Mouse (Mus musculus): ENCODE measurements at regions not wholly inside any gene's neighbourhood (a gene's known extent, or its start where the extent isn't known, plus 50 kb on each side); places are given as distances from the start of the nearest gene placed in this dataset.

DNA sequence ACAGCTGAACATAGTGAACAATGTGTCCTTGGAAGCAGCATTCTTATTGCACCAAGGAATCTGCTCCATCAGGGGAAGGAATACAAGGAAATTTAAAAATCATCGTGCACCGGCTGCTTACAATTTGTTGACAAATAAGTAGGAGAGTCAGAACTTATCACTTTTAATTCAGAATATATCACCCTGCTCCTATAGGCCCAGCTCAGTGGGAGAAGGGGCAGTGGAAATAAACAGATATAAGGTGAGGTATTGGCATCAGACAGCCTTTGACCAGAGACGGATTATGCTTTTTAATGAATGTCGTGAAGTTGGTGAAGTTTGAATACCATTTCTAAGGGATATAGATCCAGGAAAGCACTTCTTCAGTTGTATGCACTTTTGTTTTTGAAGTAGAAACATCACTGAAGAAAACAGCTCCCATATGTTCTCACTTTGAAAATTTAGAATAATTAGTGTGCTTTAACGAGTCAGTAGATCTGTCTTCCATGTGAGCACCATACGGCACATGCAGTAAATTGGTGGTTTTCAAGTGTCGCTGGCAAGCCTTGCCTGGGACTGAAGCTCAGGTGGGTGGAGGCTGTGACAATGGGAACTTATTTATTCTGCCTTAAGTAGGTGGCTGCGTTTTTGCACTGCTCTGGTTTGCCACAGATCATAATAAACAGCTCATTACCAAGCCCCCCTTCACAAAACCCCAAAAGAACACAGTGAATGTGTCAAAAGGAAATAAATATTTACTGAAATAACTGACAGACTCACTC is 176.1 kb upstream of the Clnk start:
- no peak for DNase-seq (ENCODE audit: low read depth, low spot score)
- H3K27me3 ChIP-seq (ENCODE audit: control insufficient read depth in 1 of 2, insufficient read depth in 2 of 2, low read length in 2 of 2) = no peaks in the 10 kb centered on the region

DNA sequence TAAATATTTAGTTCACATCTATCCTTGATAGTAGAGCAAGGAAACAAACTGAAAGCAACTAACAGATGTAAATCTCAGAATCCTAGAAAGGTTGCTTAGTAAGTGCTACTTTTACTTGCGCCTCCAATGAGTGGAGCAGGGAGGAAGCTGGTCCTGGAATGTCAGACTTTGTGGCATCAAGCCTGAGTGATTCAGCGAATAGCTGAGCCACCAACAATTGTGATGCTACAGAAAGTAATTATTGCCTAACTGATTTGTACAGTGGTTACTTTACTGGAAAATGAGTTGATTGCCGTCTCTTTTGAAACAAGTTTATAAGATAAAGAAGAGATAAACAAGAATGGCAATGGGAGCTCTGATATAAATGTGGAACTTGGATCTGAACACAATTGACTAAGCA is 173.9 kb upstream of the Clnk start:
- Histone ChIP-seq H3K4me1 (ENCODE audit: control insufficient read depth in 1 of 2, insufficient read depth in 2 of 2, low read length in 2 of 2) (no peaks in the 10 kb centered on the region), H3K9me3 (replicated peaks; ENCODE audit: insufficient read depth, low read length) (no peaks in the 10 kb centered on the region), H3K36me3 (ENCODE audit: control insufficient read depth in 1 of 2, insufficient read depth in 2 of 2, low read length in 2 of 2) (no peaks in the 10 kb centered on the region), H3K79me2 (ENCODE audit: control insufficient read depth, insufficient read depth, low read length, poor library complexity) (no peaks in the 10 kb centered on the region), H3K27me3 (ENCODE audit: control insufficient read depth in 1 of 2, insufficient read depth in 2 of 2, low read length in 2 of 2) (no peaks in the 10 kb centered on the region), H3K27ac (ENCODE audit: control insufficient read depth, low read depth, low read length) (no peak overlapping the region), H3K9ac (ENCODE audit: control insufficient read depth, low read depth, low read length, poor library complexity, severe bottlenecking) (no peak overlapping the region), H3K4me3 (ENCODE audit: control insufficient read depth in 1 of 2, insufficient read depth in 1 of 2, low read depth in 2 of 2, low read length in 2 of 2) (no peak overlapping the region)
- no peak for DNase-seq (ENCODE audit: low read depth, low spot score)
- TF ChIP-seq E2F4 (IDR thresholded peaks at IDR 0.05; ENCODE audit: borderline replicate concordance, low read depth, low read length) (no peak), TBP (IDR thresholded peaks at IDR 0.05; ENCODE audit: low read depth, low read length) (no peak), MAFK (IDR thresholded peaks at IDR 0.05; ENCODE audit: borderline replicate concordance, low read depth, low read length) (no peak), CHD1 (IDR thresholded peaks at IDR 0.05; ENCODE audit: low read depth, low read length) (no peak)

More for the DNA sequence above, 176.1 kb upstream of the Clnk start:
- TF ChIP-seq GABPA (IDR thresholded peaks at IDR 0.05; ENCODE audit: low read depth, low read length) = no peak
- TF ChIP-seq TAL1 (IDR thresholded peaks at IDR 0.05; ENCODE audit: low read length) = no peak
- no peak overlapping the region for H3K4me3 ChIP-seq (ENCODE audit: control insufficient read depth in 1 of 2, insufficient read depth in 1 of 2, low read depth in 2 of 2, low read length in 2 of 2)
- no peaks in the 10 kb centered on the region for H3K36me3 ChIP-seq (ENCODE audit: control insufficient read depth in 1 of 2, insufficient read depth in 2 of 2, low read length in 2 of 2)
- no peaks in the 10 kb centered on the region for H3K4me1 ChIP-seq (ENCODE audit: control insufficient read depth in 1 of 2, insufficient read depth in 2 of 2, low read length in 2 of 2)
- no peak overlapping the region for H3K9ac ChIP-seq (ENCODE audit: control insufficient read depth, low read depth, low read length, poor library complexity, severe bottlenecking)
- no peak overlapping the region for H3K27ac ChIP-seq (ENCODE audit: control insufficient read depth, low read depth, low read length)
- no peaks in the 10 kb centered on the region for H3K9me3 ChIP-seq (replicated peaks; ENCODE audit: insufficient read depth, low read length)
- H3K79me2 ChIP-seq (ENCODE audit: control insufficient read depth, insufficient read depth, low read length, poor library complexity) = no peaks in the 10 kb centered on the region

DNA sequence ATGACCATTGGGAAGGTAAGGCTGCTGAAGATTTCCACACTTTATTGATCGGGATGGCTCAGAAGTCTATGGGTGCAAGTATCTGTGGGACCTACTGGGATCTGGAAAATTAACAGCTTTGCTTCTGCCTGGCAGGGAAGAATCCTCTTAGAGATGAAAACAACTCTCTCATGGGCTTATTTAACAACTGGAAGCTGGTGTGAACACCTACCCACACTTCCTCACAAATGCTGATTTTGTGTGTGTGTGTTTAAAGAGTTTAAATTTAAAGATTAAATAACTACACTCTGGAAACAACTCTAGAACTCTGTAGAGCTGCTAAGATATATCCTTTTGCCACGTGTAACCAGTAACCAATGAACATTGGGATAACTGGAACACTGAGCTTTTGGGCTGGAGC is 172.5 kb upstream of the Clnk start:
- no peak for DNase-seq (ENCODE audit: low read depth, low spot score)
- H3K27me3 ChIP-seq (ENCODE audit: control insufficient read depth in 1 of 2, insufficient read depth in 2 of 2, low read length in 2 of 2) = no peaks in the 10 kb centered on the region

More for the DNA sequence above, 172.5 kb upstream of the Clnk start:
- no peaks in the 10 kb centered on the region for H3K9me3 ChIP-seq (replicated peaks; ENCODE audit: insufficient read depth, low read length)
- TF ChIP-seq CHD2 (IDR thresholded peaks at IDR 0.05; ENCODE audit: low read length) = no peak
- TF ChIP-seq RAD21 (IDR thresholded peaks at IDR 0.05; ENCODE audit: low read depth, low read length) = no peak
- TF ChIP-seq NRF1 (IDR thresholded peaks at IDR 0.05; ENCODE audit: insufficient read depth, low read depth, low read length, poor library complexity, severe bottlenecking) = no peak
- TF ChIP-seq USF2 (IDR thresholded peaks at IDR 0.05; ENCODE audit: borderline replicate concordance in 1 of 2, insufficient read depth in 1 of 2, low read depth in 1 of 2, low read length in 2 of 2) = no peak
- no peak for TF ChIP-seq NELFE (IDR thresholded peaks at IDR 0.05; ENCODE audit: low read depth, low read length)
- no peak for TF ChIP-seq ETS1 (IDR thresholded peaks at IDR 0.05; ENCODE audit: low read depth, low read length)
- TF ChIP-seq CHD1 (IDR thresholded peaks at IDR 0.05; ENCODE audit: low read depth, low read length) = no peak
- no peak for TF ChIP-seq MYB (IDR thresholded peaks at IDR 0.05; ENCODE audit: low read depth, low read length)
- no peak for TF ChIP-seq MAX (IDR thresholded peaks at IDR 0.05; ENCODE audit: low read length)
- TF ChIP-seq EP300 (IDR thresholded peaks at IDR 0.05; ENCODE audit: low read depth in 1 of 2, low read length in 2 of 2) = no peak
- H3K79me2 ChIP-seq (ENCODE audit: control insufficient read depth, insufficient read depth, low read length, poor library complexity) = no peaks in the 10 kb centered on the region
- H3K27ac ChIP-seq (ENCODE audit: control insufficient read depth, low read depth, low read length) = no peak overlapping the region
- no peak overlapping the region for H3K4me3 ChIP-seq (ENCODE audit: control insufficient read depth in 1 of 2, insufficient read depth in 1 of 2, low read depth in 2 of 2, low read length in 2 of 2)
- no peaks in the 10 kb centered on the region for H3K36me3 ChIP-seq (ENCODE audit: control insufficient read depth in 1 of 2, insufficient read depth in 2 of 2, low read length in 2 of 2)
- no peaks in the 10 kb centered on the region for H3K4me1 ChIP-seq (ENCODE audit: control insufficient read depth in 1 of 2, insufficient read depth in 2 of 2, low read length in 2 of 2)
- no peak overlapping the region for H3K9ac ChIP-seq (ENCODE audit: control insufficient read depth, low read depth, low read length, poor library complexity, severe bottlenecking)
